Mouse (Mus musculus) ES-E14 (cell line): ENCODE measurements around the gene Schip1. TPM values are rescaled to one million over a fixed set of nuclear protein-coding genes. Genes with fewer than 3 reads are reported as not detected.

Source experiments
- DNase-seq: peaks from one replicate; pipeline ENCODE4 v3.0.0-alpha.2; 2013; ENCODE audit warnings: low read depth, low spot score
- H3K27ac ChIP-seq: 2 replicates; pipeline ENCODE4 v1.5.1; 2012; ENCODE audit warnings: low read depth, mild to moderate bottlenecking, low read length, moderate library complexity, mixed read lengths; ENCODE audit not compliant: poor library complexity, insufficient read depth, severe bottlenecking
- H3K36me3 ChIP-seq: 2 replicates; pipeline ENCODE4 v1.6.1; 2012; ENCODE audit warnings: mild to moderate bottlenecking, low read length, moderate library complexity, mixed read lengths; ENCODE audit not compliant: control insufficient read depth, poor library complexity, insufficient read depth, severe bottlenecking
- H3K4me1 ChIP-seq, 2 experiments: fragments of 150-350 bp in 1 of 2; sonication (generic) in 1 of 2; 2 replicates each; pipeline ENCODE4 v1.6.1; 2012; ENCODE audit warnings: low read length in 2 of 2, mild to moderate bottlenecking in 1 of 2, mixed read lengths in 1 of 2; ENCODE audit not compliant: control insufficient read depth in 2 of 2, insufficient read depth in 2 of 2, poor library complexity in 1 of 2
- H3K4me3 ChIP-seq, 2 experiments: fragments of 150-350 bp in 1 of 2; sonication (generic) in 1 of 2; 2 replicates each; pipeline ENCODE4 v1.5.1; 2012; ENCODE audit warnings: low read length in 2 of 2, low read depth in 1 of 2, mild to moderate bottlenecking in 1 of 2, mixed read lengths in 1 of 2; ENCODE audit not compliant: insufficient read depth in 1 of 2, poor library complexity in 1 of 2, severe bottlenecking in 1 of 2
- H3K9ac ChIP-seq: 2 replicates; pipeline ENCODE4 v1.6.1; 2012; ENCODE audit warnings: low read depth, mild to moderate bottlenecking, low read length, mixed read lengths; ENCODE audit not compliant: poor library complexity, insufficient read depth, severe bottlenecking
- H3K9me3 ChIP-seq: fragments of 150-350 bp; sonication (generic); 2 replicates; pipeline ENCODE4 v1.6.1; 2012; ENCODE audit warnings: low read depth, mild to moderate bottlenecking, low read length; ENCODE audit not compliant: control insufficient read depth, insufficient read depth
- CHD2 ChIP-seq: IDR thresholded peaks from 2 replicates; pipeline ENCODE4 v1.6.1; 2014; ENCODE audit warnings: mild to moderate bottlenecking, low read depth, low read length, inconsistent platforms
- HCFC1 ChIP-seq: IDR thresholded peaks from 2 replicates; pipeline ENCODE4 v1.6.1; 2012; ENCODE audit warnings: low read length, inconsistent platforms, borderline replicate concordance; ENCODE audit not compliant: insufficient read depth
- MAFK ChIP-seq: IDR thresholded peaks from 2 replicates; pipeline ENCODE4 v1.6.1; 2014; ENCODE audit warnings: mild to moderate bottlenecking, low read depth, low read length, inconsistent platforms; ENCODE audit not compliant: insufficient read depth
- ZC3H11A ChIP-seq: IDR thresholded peaks from 2 replicates; pipeline ENCODE4 v1.6.1; 2012; ENCODE audit warnings: low read depth, mild to moderate bottlenecking, inconsistent platforms, low read length, borderline replicate concordance
- ZNF384 ChIP-seq: IDR thresholded peaks from 2 replicates; pipeline ENCODE4 v1.6.1; 2012; ENCODE audit warnings: low read depth, low read length, inconsistent platforms
- in situ Hi-C, 2 experiments: fragments of 600-800 bp; cut with MboI; formaldehyde crosslinking; loops; one replicate each; pipeline ENCODE4 v1.15.1; 2025; ENCODE audit warnings: low sequenced_read_pairs in 2 of 2, inconsistent platforms in 1 of 2; ENCODE audit not compliant: unreplicated experiment in 2 of 2
- total RNA-seq: library from RNA; depleted of rRNA; stranded (reverse); fragments of 300-350 nt; gene quantifications from 2 replicates; pipeline ENCODE4 v1.2.3, GENCODE M21; 2012

Schip1 gene
- total RNA-seq, 1 experiment = 38.3 TPM

- Histone ChIP-seq H3K9me3 (no peaks in the 10 kb centered on the region), H3K36me3 (no peaks in the 10 kb centered on the region), H3K9ac (no peak overlapping the region), H3K4me3 (no peak overlapping the region), H3K27ac (no peak overlapping the region), H3K4me1 (no peaks in the 10 kb centered on the region)
- DNase-seq = no peak
- in situ Hi-C loops = no loop called here
- TF ChIP-seq ZNF384 (no peak), ZC3H11A (no peak), HCFC1 (no peak), CHD2 (no peak), MAFK (no peak)
Measured at GRCm38 (mm10) chr3:68646387-68647130, 582.0 kb downstream of the Schip1 start.

GRCm38 (mm10) chr3:68647282-68647681, 582.7 kb downstream of the Schip1 start:
- in situ Hi-C loops = no loop called here
- no peaks in the 10 kb centered on the region for H3K4me1 ChIP-seq
- no peak overlapping the region for H3K4me3 ChIP-seq
- no peaks in the 10 kb centered on the region for H3K36me3 ChIP-seq
- H3K27ac ChIP-seq = no peak overlapping the region
- no peaks in the 10 kb centered on the region for H3K9me3 ChIP-seq
- no peak for TF ChIP-seq HCFC1
- TF ChIP-seq ZC3H11A = no peak
- no peak for TF ChIP-seq ZNF384
- TF ChIP-seq CHD2 = no peak
- no peak for TF ChIP-seq MAFK
- DNase-seq = no peak
- H3K9ac ChIP-seq = no peak overlapping the region

- in situ Hi-C loops = no loop called here
- H3K4me3 ChIP-seq = no peak overlapping the region
- no peak overlapping the region for H3K9ac ChIP-seq
- DNase-seq = no peak
- H3K27ac ChIP-seq = no peak overlapping the region
- no peaks in the 10 kb centered on the region for H3K4me1 ChIP-seq
- H3K9me3 ChIP-seq = no peaks in the 10 kb centered on the region
- no peak for TF ChIP-seq ZNF384
- TF ChIP-seq MAFK = no peak
- TF ChIP-seq ZC3H11A = no peak
- no peak for TF ChIP-seq HCFC1
- no peak for TF ChIP-seq CHD2
- H3K36me3 ChIP-seq = no peaks in the 10 kb centered on the region
Measured at GRCm38 (mm10) chr3:68650251-68650650, 585.6 kb downstream of the Schip1 start.

- H3K9me3 ChIP-seq = no peaks in the 10 kb centered on the region
- no peak for DNase-seq
- H3K4me1 ChIP-seq = no peaks in the 10 kb centered on the region
- no peak overlapping the region for H3K9ac ChIP-seq
- TF ChIP-seq MAFK = no peak
- no peak for TF ChIP-seq ZNF384
- TF ChIP-seq ZC3H11A = no peak
- no peak for TF ChIP-seq CHD2
- TF ChIP-seq HCFC1 = no peak
- in situ Hi-C loops = no loop called here
- H3K36me3 ChIP-seq = no peaks in the 10 kb centered on the region
- H3K27ac ChIP-seq = no peak overlapping the region
- H3K4me3 ChIP-seq = no peak overlapping the region
Measured at GRCm38 (mm10) chr3:68656607-68657352, 592.2 kb downstream of the Schip1 start.
